ENCODE assay signal across 10 mouse cellular contexts in the genomic region with DNA sequence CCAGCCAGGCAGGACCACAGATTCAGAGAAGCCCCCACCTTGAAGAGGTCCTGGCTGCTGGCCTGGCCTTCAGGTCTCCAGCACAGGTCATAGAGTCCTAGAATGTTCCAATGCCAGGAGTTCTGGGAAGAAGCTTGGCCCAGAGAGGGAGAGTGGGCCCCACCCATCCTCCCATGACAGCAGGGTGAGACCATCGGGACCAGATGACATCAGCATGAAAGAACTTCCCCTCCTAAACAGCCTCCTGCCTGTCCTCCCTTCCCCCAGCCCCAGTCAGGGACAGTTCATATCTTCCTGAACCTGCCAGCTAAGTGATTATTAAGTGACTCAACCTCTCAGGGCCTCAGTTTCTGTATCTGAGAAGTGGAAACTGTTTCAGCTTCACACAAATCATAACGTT. TPM values are rescaled to one million over a fixed set of nuclear protein-coding genes. Genes with fewer than 3 reads are reported as not detected.
DNase-seq lines count a peak whose midpoint lies in the region; ATAC-seq and TF ChIP-seq lines count a peak whose summit lies in the region.
"Had no signal": no experiment of that assay in that cellular context is flagged by ENCODE, and none has a peak within 500 bp of the region (broad histone marks: within the 10 kb centered on the region; RNA-seq: fewer than 3 reads in every experiment).

No protein-coding gene starts in this region.

- TF ChIP-seq CTCF in testis, adult 2 months (IDR thresholded peaks at IDR 0.05; ENCODE audit: control insufficient read depth, insufficient read depth, insufficient replicate concordance, low read depth, low read length): no peak

- peak overlapping the region; percentile 70 for H3K4me3 ChIP-seq in testis, adult 2 months (ENCODE audit: control insufficient read depth, low read depth, low read length)
- H3K4me3 ChIP-seq: limb, embryonic 12.5 days had no signal

- H3K4me1 ChIP-seq in testis, adult 2 months (ENCODE audit: control insufficient read depth, insufficient read depth, low read length): peaks cover 13% of the 10 kb centered on the region

- H3K27ac ChIP-seq in testis, adult 2 months (ENCODE audit: control insufficient read depth, insufficient read depth, low read depth, low read length): peak overlapping the region; percentile 67
- H3K27ac ChIP-seq: limb, embryonic 12.5 days had no signal

- H3K36me3 ChIP-seq in testis, adult 2 months (ENCODE audit: control insufficient read depth, insufficient read depth, low read length): no peaks in the 10 kb centered on the region

- no peaks in the 10 kb centered on the region for H3K27me3 ChIP-seq in testis, adult 2 months (ENCODE audit: control insufficient read depth, insufficient read depth, low read length)
- H3K27me3 ChIP-seq: limb, embryonic 12.5 days had no signal

- peak; percentile 56 for TF ChIP-seq POLR2A in testis, adult 2 months (IDR thresholded peaks at IDR 0.05; ENCODE audit: control insufficient read depth, low read depth, low read length)

- no peak for DNase-seq in testis, postnatal 14 days (ENCODE audit: low spot score)
- peak; percentile 69 for DNase-seq in kidney, postnatal 14 days
- DNase-seq in testis, postnatal 10 days (ENCODE audit: low spot score): peak; percentile 50
- no peak for DNase-seq in thymus, postnatal 14 days
- no peak for DNase-seq in left cerebral cortex, adult 18-20 months (ENCODE audit: low spot score in 2 of 2)
- DNase-seq in spleen, adult 12 weeks (ENCODE audit: low spot score): no peak

- peak; percentile 20; the same call in 1 of the 2 replicates for ATAC-seq in granulocyte monocyte progenitor cell, adult 5-6 weeks (replicated peaks; ENCODE audit: poor library complexity, severe bottlenecking)

RNA-seq across cellular contexts. Expression of gene Carhsp1, which starts 5.5 kb away (rescaled TPM):
- 80.6 and 91.0 TPM in 2 replicates for polyA plus RNA-seq in testis, adult 2 months (2012; rRNA removed)
- 4.0 and 9.1 TPM in 2 replicates for total RNA-seq in granulocyte monocyte progenitor cell, adult 5-6 weeks (2014; fragmentation: Nextera tagmentation)
- total RNA-seq in granulocyte monocyte progenitor cell, adult 5-6 weeks (2017): 3.9 and 6.2 TPM in 2 replicates
- 10 to 100 TPM; 13.0 to 19.1 TPM for total RNA-seq in left cerebral cortex, adult 18-20 months (2021)

RNA-seq across cellular contexts. Expression of gene Gm5767, which starts 14.1 kb away (rescaled TPM):
- polyA plus RNA-seq in testis, adult 2 months (2012; rRNA removed): 526 and 543 TPM in 2 replicates
- total RNA-seq in granulocyte monocyte progenitor cell, adult 5-6 weeks (2014; fragmentation: Nextera tagmentation): not detected in 2 replicates
- not detected in 2 replicates for total RNA-seq in granulocyte monocyte progenitor cell, adult 5-6 weeks (2017)
- not detected for total RNA-seq in left cerebral cortex, adult 18-20 months (2021)
- polyA plus RNA-seq: limb, embryonic 12.5 days; stomach, embryonic 16.5 days had no signal

RNA-seq across cellular contexts. Expression of gene Tmem186, which starts 28.9 kb away (rescaled TPM):
- polyA plus RNA-seq in testis, adult 2 months (2012; rRNA removed): 11.0 and 11.1 TPM in 2 replicates
- total RNA-seq in granulocyte monocyte progenitor cell, adult 5-6 weeks (2014; fragmentation: Nextera tagmentation): 9.1 and 10.4 TPM in 2 replicates
- total RNA-seq in granulocyte monocyte progenitor cell, adult 5-6 weeks (2017): 13.9 and 21.9 TPM in 2 replicates
- total RNA-seq in left cerebral cortex, adult 18-20 months (2021): 10 to 100 TPM; 12.4 to 12.7 TPM

RNA-seq across cellular contexts. Expression of gene Pmm2, which starts 29.0 kb away (rescaled TPM):
- polyA plus RNA-seq in testis, adult 2 months (2012; rRNA removed): 58.5 and 60.2 TPM in 2 replicates
- total RNA-seq in granulocyte monocyte progenitor cell, adult 5-6 weeks (2014; fragmentation: Nextera tagmentation): 59.0 and 70.4 TPM in 2 replicates
- 45.5 and 59.1 TPM in 2 replicates for total RNA-seq in granulocyte monocyte progenitor cell, adult 5-6 weeks (2017)
- total RNA-seq in left cerebral cortex, adult 18-20 months (2021): 10 to 100 TPM; 26.0 to 28.9 TPM

Comparison
In these comparisons a context has a peak if more than half of its experiments do, and no peak if none do; other contexts are left out.
1. DNase-seq: peak in kidney, postnatal 14 days (single experiment) and testis, postnatal 10 days (single experiment); none in testis, postnatal 14 days (single experiment), thymus, postnatal 14 days (single experiment), left cerebral cortex, adult 18-20 months (0 of 2) and spleen, adult 12 weeks (single experiment).